9 mouse cellular contexts compared by ENCODE assay signal in genomic region chr2:121169173-121169572, GRCm38 (mm10). TPM values are rescaled to one million over a fixed set of nuclear protein-coding genes. Genes with fewer than 3 reads are reported as not detected.
DNase-seq lines count a peak whose midpoint lies in the region; ATAC-seq and TF ChIP-seq lines count a peak whose summit lies in the region.
"Had no signal": no experiment of that assay in that cellular context is flagged by ENCODE, and none has a peak within 500 bp of the region (broad histone marks: within the 10 kb centered on the region; RNA-seq: fewer than 3 reads in every experiment).

No protein-coding gene starts in this region.

- H3K27ac ChIP-seq in lung, postnatal 0 days (ENCODE audit: low read length) = no peak overlapping the region
- H3K27ac ChIP-seq in forebrain, embryonic 15.5 days (replicated peaks) = no peak overlapping the region
- no peak overlapping the region for H3K27ac ChIP-seq in limb, embryonic 13.5 days
- H3K27ac ChIP-seq in stomach, embryonic 14.5 days (ENCODE audit: low read length) = no peak overlapping the region

- 0 out of 2 replicates have a peak, but pooled peaks cover 6% of the 10 kb centered on the region for H3K36me3 ChIP-seq in lung, postnatal 0 days (ENCODE audit: insufficient read depth, low read length)
- H3K36me3 ChIP-seq in forebrain, embryonic 15.5 days = peaks cover 30% of the 10 kb centered on the region
- H3K36me3 ChIP-seq in limb, embryonic 13.5 days = peaks cover 37% of the 10 kb centered on the region
- H3K36me3 ChIP-seq in stomach, embryonic 14.5 days (ENCODE audit: control insufficient read depth, insufficient read depth, low read length) = peaks cover 16% of the 10 kb centered on the region

- WGBS in lung, postnatal 0 days = 38% methylated on average over 4 of the region's 4 CpGs
- 61% methylated on average over 4 of the region's 4 CpGs for WGBS in forebrain, embryonic 15.5 days
- 49% methylated on average over 4 of the region's 4 CpGs for WGBS in limb, embryonic 13.5 days
- 42% methylated on average over 4 of the region's 4 CpGs for WGBS in stomach, embryonic 14.5 days

- no peak for TF ChIP-seq EP300 in lung, postnatal 0 days (IDR thresholded peaks at IDR 0.05)

- TF ChIP-seq CTCF in lung, postnatal 0 days (IDR thresholded peaks at IDR 0.05) = no peak

- peak overlapping the region; percentile 71 for H3K9ac ChIP-seq in lung, postnatal 0 days (replicated peaks; ENCODE audit: low read depth)
- H3K9ac ChIP-seq in forebrain, embryonic 15.5 days (replicated peaks) = peak overlapping the region; percentile 93
- peak overlapping the region; percentile 88 for H3K9ac ChIP-seq in limb, embryonic 13.5 days
- peak overlapping the region; percentile 52; the same call in 1 of the 2 replicates for H3K9ac ChIP-seq in stomach, embryonic 14.5 days (replicated peaks; ENCODE audit: low read depth, low read length)

- peaks cover 10% of the 10 kb centered on the region for H3K4me1 ChIP-seq in lung, postnatal 0 days (ENCODE audit: insufficient read depth, low read depth, low read length)
- peaks cover 36% of the 10 kb centered on the region for H3K4me1 ChIP-seq in forebrain, embryonic 15.5 days
- H3K4me1 ChIP-seq in limb, embryonic 13.5 days = peaks cover 34% of the 10 kb centered on the region
- peaks cover 14% of the 10 kb centered on the region for H3K4me1 ChIP-seq in stomach, embryonic 14.5 days (ENCODE audit: control insufficient read depth, insufficient read depth, low read length)

- ATAC-seq in lung, postnatal 0 days = no peak
- ATAC-seq in forebrain, embryonic 15.5 days (replicated peaks) = no peak
- ATAC-seq in limb, embryonic 13.5 days (ENCODE audit: low FRiP score, low read depth) = no peak
- ATAC-seq in stomach, embryonic 14.5 days (ENCODE audit: insufficient number of reproducible peaks, insufficient read depth, low FRiP score, low read depth) = no peak
- ATAC-seq: activated CD4-positive, CD25-positive, alpha-beta regulatory T cell, adult 4 months had no signal

- H3K9me3 ChIP-seq in lung, postnatal 0 days (ENCODE audit: low read length) = no peaks in the 10 kb centered on the region
- H3K9me3 ChIP-seq in forebrain, embryonic 15.5 days = no peaks in the 10 kb centered on the region
- H3K9me3 ChIP-seq in limb, embryonic 13.5 days = no peaks in the 10 kb centered on the region
- H3K9me3 ChIP-seq in stomach, embryonic 14.5 days (ENCODE audit: control insufficient read depth, low read depth, low read length) = no peaks in the 10 kb centered on the region

- H3K4me3 ChIP-seq in lung, postnatal 0 days (ENCODE audit: low read depth, low read length) = no peak overlapping the region; the same call in 1 of the 2 replicates
- H3K4me3 ChIP-seq in forebrain, embryonic 15.5 days = peak overlapping the region; percentile 88
- H3K4me3 ChIP-seq in limb, embryonic 13.5 days = peak overlapping the region; percentile 87
- H3K4me3 ChIP-seq in stomach, embryonic 14.5 days (ENCODE audit: low read depth, low read length) = peak overlapping the region; percentile 93

- peak overlapping the region; percentile 86 for H3K4me2 ChIP-seq in lung, postnatal 0 days (replicated peaks; ENCODE audit: low read depth, low read length)
- H3K4me2 ChIP-seq in forebrain, embryonic 15.5 days (replicated peaks) = peak overlapping the region; percentile 87
- peak overlapping the region; percentile 92 for H3K4me2 ChIP-seq in limb, embryonic 13.5 days (replicated peaks)
- H3K4me2 ChIP-seq in stomach, embryonic 14.5 days (replicated peaks; ENCODE audit: low read depth, low read length) = peak overlapping the region; percentile 88

- no peaks in the 10 kb centered on the region for H3K27me3 ChIP-seq in lung, postnatal 0 days (replicated peaks; ENCODE audit: insufficient read depth, low read length)
- no peaks in the 10 kb centered on the region for H3K27me3 ChIP-seq in forebrain, embryonic 15.5 days
- no peaks in the 10 kb centered on the region for H3K27me3 ChIP-seq in limb, embryonic 13.5 days
- H3K27me3 ChIP-seq in stomach, embryonic 14.5 days (ENCODE audit: control insufficient read depth, insufficient read depth, low read length) = no peaks in the 10 kb centered on the region

- DNase-seq in lung, postnatal 0 days (ENCODE audit: low spot score) = no peak
- no peak for DNase-seq in lung, adult 18-20 months
- DNase-seq in adrenal gland, adult 18-20 months (ENCODE audit: low spot score in 2 of 2) = no peak
- DNase-seq in frontal cortex, adult 2 months (ENCODE audit: extremely low spot score in 1 of 2, low spot score in 1 of 2) = no peak

RNA-seq across cellular contexts. Expression of gene Tubgcp4, which starts 1.3 kb away (rescaled TPM):
- 18.6 and 22.0 TPM in 2 replicates for polyA plus RNA-seq in lung, postnatal 0 days (2015; fragmentation: Nextera tagmentation; extraction: Ambion mirVana)
- polyA plus RNA-seq in forebrain, embryonic 15.5 days (2015; fragmentation: Nextera tagmentation; extraction: Ambion mirVana) = 63.3 and 70.2 TPM in 2 replicates
- polyA plus RNA-seq in limb, embryonic 13.5 days (2015; fragmentation: Nextera tagmentation; extraction: Ambion mirVana) = 68.0 and 70.0 TPM in 2 replicates
- 53.5 and 58.6 TPM in 2 replicates for polyA plus RNA-seq in stomach, embryonic 14.5 days (2014; fragmentation: Nextera tagmentation; extraction: Ambion mirVana)
- total RNA-seq in adrenal gland, adult 18-20 months (2021) = 10 to 100 TPM; 44.7 to 45.0 TPM
- 32.1 and 34.7 TPM in 2 replicates for polyA plus RNA-seq in frontal cortex, adult 2 months (2012; rRNA removed)

RNA-seq across cellular contexts. Expression of gene Zscan29, which starts 1.8 kb away (rescaled TPM):
- 7.8 and 8.6 TPM in 2 replicates for polyA plus RNA-seq in lung, postnatal 0 days (2015; fragmentation: Nextera tagmentation; extraction: Ambion mirVana)
- polyA plus RNA-seq in forebrain, embryonic 15.5 days (2015; fragmentation: Nextera tagmentation; extraction: Ambion mirVana) = 10.4 and 10.7 TPM in 2 replicates
- 10.1 and 10.5 TPM in 2 replicates for polyA plus RNA-seq in limb, embryonic 13.5 days (2015; fragmentation: Nextera tagmentation; extraction: Ambion mirVana)
- 12.2 and 12.9 TPM in 2 replicates for polyA plus RNA-seq in stomach, embryonic 14.5 days (2014; fragmentation: Nextera tagmentation; extraction: Ambion mirVana)
- 10 to 100 TPM; 16.4 to 19.8 TPM for total RNA-seq in adrenal gland, adult 18-20 months (2021)
- 3.8 and 4.0 TPM in 2 replicates for polyA plus RNA-seq in frontal cortex, adult 2 months (2012; rRNA removed)

RNA-seq across cellular contexts. Expression of gene Lcmt2, which starts 28.7 kb away (rescaled TPM):
- 19.3 and 21.8 TPM in 2 replicates for polyA plus RNA-seq in lung, postnatal 0 days (2015; fragmentation: Nextera tagmentation; extraction: Ambion mirVana)
- 25.7 and 27.0 TPM in 2 replicates for polyA plus RNA-seq in forebrain, embryonic 15.5 days (2015; fragmentation: Nextera tagmentation; extraction: Ambion mirVana)
- polyA plus RNA-seq in limb, embryonic 13.5 days (2015; fragmentation: Nextera tagmentation; extraction: Ambion mirVana) = 23.3 and 24.2 TPM in 2 replicates
- 20.1 and 23.9 TPM in 2 replicates for polyA plus RNA-seq in stomach, embryonic 14.5 days (2014; fragmentation: Nextera tagmentation; extraction: Ambion mirVana)
- total RNA-seq in adrenal gland, adult 18-20 months (2021) = 1 to 10 TPM; 8.5 to 9.2 TPM
- 5.1 and 6.1 TPM in 2 replicates for polyA plus RNA-seq in frontal cortex, adult 2 months (2012; rRNA removed)

RNA-seq across cellular contexts. Expression of gene Adal, which starts 28.9 kb away (rescaled TPM):
- 12.7 and 13.5 TPM in 2 replicates for polyA plus RNA-seq in lung, postnatal 0 days (2015; fragmentation: Nextera tagmentation; extraction: Ambion mirVana)
- 29.7 and 36.9 TPM in 2 replicates for polyA plus RNA-seq in forebrain, embryonic 15.5 days (2015; fragmentation: Nextera tagmentation; extraction: Ambion mirVana)
- polyA plus RNA-seq in limb, embryonic 13.5 days (2015; fragmentation: Nextera tagmentation; extraction: Ambion mirVana) = 20.7 and 22.1 TPM in 2 replicates
- 21.8 and 22.7 TPM in 2 replicates for polyA plus RNA-seq in stomach, embryonic 14.5 days (2014; fragmentation: Nextera tagmentation; extraction: Ambion mirVana)
- total RNA-seq in adrenal gland, adult 18-20 months (2021) = 10 to 100 TPM; 16.1 to 19.3 TPM
- 21.2 and 22.5 TPM in 2 replicates for polyA plus RNA-seq in frontal cortex, adult 2 months (2012; rRNA removed)

RNA-seq across cellular contexts. Expression of gene Tgm7, which starts 59.6 kb away (rescaled TPM):
- polyA plus RNA-seq in lung, postnatal 0 days (2015; fragmentation: Nextera tagmentation; extraction: Ambion mirVana) = not detected in 2 replicates
- polyA plus RNA-seq in forebrain, embryonic 15.5 days (2015; fragmentation: Nextera tagmentation; extraction: Ambion mirVana) = not detected in 2 replicates
- polyA plus RNA-seq in limb, embryonic 13.5 days (2015; fragmentation: Nextera tagmentation; extraction: Ambion mirVana) = not detected in 2 replicates
- polyA plus RNA-seq in stomach, embryonic 14.5 days (2014; fragmentation: Nextera tagmentation; extraction: Ambion mirVana) = 0.20 TPM in 1 of 2 replicates, not detected in the other
- total RNA-seq in adrenal gland, adult 18-20 months (2021) = not detected
- polyA plus RNA-seq in frontal cortex, adult 2 months (2012; rRNA removed) = 0.69 and 0.78 TPM in 2 replicates
- total RNA-seq: neutrophil, adult 5-6 weeks had no signal
